13 mouse cellular contexts compared by ENCODE assay signal in genomic region chr4:81621391-81622137, GRCm38 (mm10).
A peak's percentile ranks its signal among the peaks of the same experiment; 100 is the strongest.
DNase-seq lines count a peak whose midpoint lies in the region; ATAC-seq and TF ChIP-seq lines count a peak whose summit lies in the region.
"Had no signal": no experiment of that assay in that cellular context is flagged by ENCODE, and none has a peak within 500 bp of the region (broad histone marks: within the 10 kb centered on the region; RNA-seq: fewer than 3 reads in every experiment).

No protein-coding gene starts in this region.

- H3K36me3 ChIP-seq in liver, adult 2 months (ENCODE audit: control insufficient read depth, insufficient read depth, low read length) = no peaks in the 10 kb centered on the region
- H3K36me3 ChIP-seq in liver, postnatal 0 days (replicated peaks; ENCODE audit: insufficient read depth, low read length) = no peaks in the 10 kb centered on the region
- H3K36me3 ChIP-seq: forebrain, embryonic 15.5 days; midbrain, embryonic 13.5 days had no signal

- H3K4me2 ChIP-seq in liver, postnatal 0 days (ENCODE audit: low read depth, low read length) = no peak overlapping the region
- H3K4me2 ChIP-seq: forebrain, embryonic 15.5 days; midbrain, embryonic 13.5 days had no signal

- no peak overlapping the region for H3K4me3 ChIP-seq in liver, adult 2 months (ENCODE audit: insufficient read depth, low read depth, low read length)
- H3K4me3 ChIP-seq in liver, postnatal 0 days (ENCODE audit: low read depth, low read length) = no peak overlapping the region
- no peak overlapping the region for H3K4me3 ChIP-seq in embryonic fibroblast, embryonic 13.5 days (ENCODE audit: insufficient read depth, low read length)
- H3K4me3 ChIP-seq in left cerebral cortex, adult 2 months = no peak overlapping the region
- H3K4me3 ChIP-seq: forebrain, embryonic 15.5 days; midbrain, embryonic 13.5 days had no signal

- H3K27me3 ChIP-seq in liver, adult 2 months (ENCODE audit: control insufficient read depth, insufficient read depth, low read length) = no peaks in the 10 kb centered on the region
- H3K27me3 ChIP-seq in liver, postnatal 0 days (ENCODE audit: insufficient read depth, low read length) = no peaks in the 10 kb centered on the region
- H3K27me3 ChIP-seq: forebrain, embryonic 15.5 days; midbrain, embryonic 13.5 days had no signal

- no peak overlapping the region for H3K27ac ChIP-seq in liver, adult 2 months (replicated peaks; ENCODE audit: insufficient read depth, low read depth, low read length)
- no peak overlapping the region for H3K27ac ChIP-seq in liver, postnatal 0 days (ENCODE audit: low read depth)
- H3K27ac ChIP-seq in embryonic fibroblast, embryonic 13.5 days (ENCODE audit: insufficient read depth, low read length) = peak overlapping the region; percentile 67; the same call in 1 of the 2 replicates
- H3K27ac ChIP-seq in left cerebral cortex, adult 2 months = no peak overlapping the region
- H3K27ac ChIP-seq: forebrain, embryonic 15.5 days; kidney, postnatal 0 days; midbrain, embryonic 13.5 days had no signal

- intact Hi-C loops in left cerebral cortex, adult 2 months (cut with DNase I) = no loop called here

- no peak for TF ChIP-seq CTCF in liver, adult 2 months (IDR thresholded peaks at IDR 0.05; ENCODE audit: low read depth, low read length)
- TF ChIP-seq CTCF in liver, postnatal 0 days (IDR thresholded peaks at IDR 0.05; ENCODE audit: low read depth) = no peak
- TF ChIP-seq CTCF in embryonic fibroblast, embryonic 13.5 days (IDR thresholded peaks at IDR 0.05; ENCODE audit: borderline replicate concordance, insufficient read depth, low read length) = no peak
- no peak for TF ChIP-seq CTCF in left cerebral cortex, adult 2 months (IDR thresholded peaks at IDR 0.05)

- WGBS in liver, adult 2 months = 53% methylated on average over 8 of the region's 8 CpGs
- 77% methylated on average over 8 of the region's 8 CpGs for WGBS in liver, postnatal 0 days (ENCODE audit: insufficient replicate concordance)

- ATAC-seq in liver, postnatal 0 days = no peak
- ATAC-seq: forebrain, embryonic 15.5 days; midbrain, embryonic 13.5 days had no signal

- H3K79me2 ChIP-seq in liver, adult 2 months (ENCODE audit: control insufficient read depth, insufficient read depth, low read length) = no peaks in the 10 kb centered on the region

- DNase-seq in liver, adult 2 months (ENCODE audit: extremely low read depth, low read depth, low spot score) = peak; percentile 73
- DNase-seq in liver, postnatal 0 days = no peak
- DNase-seq in heart, adult 9 months (ENCODE audit: low spot score in 2 of 2) = peak; percentile 67 to 80
- DNase-seq in lung, postnatal 10 days = peak; percentile 36
- no peak for DNase-seq in left cerebral cortex, adult 2 months (ENCODE audit: extremely low spot score in 1 of 2, low spot score in 2 of 2)
- DNase-seq in cerebellum, adult 9-11 months = no peak
- no peak for DNase-seq in layer of hippocampus, postnatal 36 days
- DNase-seq: liver; spleen, adult 18-20 months had no signal

- H3K4me1 ChIP-seq in liver, adult 2 months (ENCODE audit: control insufficient read depth, insufficient read depth, low read length) = no peaks in the 10 kb centered on the region; the same call in 1 of the 2 replicates
- no peaks in the 10 kb centered on the region for H3K4me1 ChIP-seq in liver, postnatal 0 days (ENCODE audit: insufficient read depth)
- peaks cover 2% of the 10 kb centered on the region for H3K4me1 ChIP-seq in embryonic fibroblast, embryonic 13.5 days (ENCODE audit: control insufficient read depth, insufficient read depth, low read length)
- H3K4me1 ChIP-seq: midbrain, embryonic 13.5 days had no signal

- no peaks in the 10 kb centered on the region for H3K9me3 ChIP-seq in liver, postnatal 0 days (ENCODE audit: low read length)
- H3K9me3 ChIP-seq: forebrain, embryonic 15.5 days; midbrain, embryonic 13.5 days had no signal

- H3K9ac ChIP-seq in liver, adult 2 months (ENCODE audit: low read depth, low read length) = no peak overlapping the region
- H3K9ac ChIP-seq in liver, postnatal 0 days (replicated peaks) = no peak overlapping the region
- H3K9ac ChIP-seq: forebrain, embryonic 15.5 days; midbrain, embryonic 13.5 days had no signal

- TF ChIP-seq EP300 in liver, postnatal 0 days (IDR thresholded peaks at IDR 0.05; ENCODE audit: low read depth) = no peak

- TF ChIP-seq POLR2A in liver, adult 2 months (IDR thresholded peaks at IDR 0.05; ENCODE audit: extremely low read depth, insufficient read depth, low read length) = no peak
- TF ChIP-seq POLR2A in embryonic fibroblast, embryonic 13.5 days (IDR thresholded peaks at IDR 0.05; ENCODE audit: low read depth, low read length) = no peak

Comparison
In these comparisons a context has a peak if more than half of its experiments do, and no peak if none do; other contexts are left out.
1. DNase-seq: peak in liver, adult 2 months (single experiment), heart, adult 9 months (2 of 2) and lung, postnatal 10 days (single experiment); none in liver, postnatal 0 days (single experiment), left cerebral cortex, adult 2 months (0 of 2), cerebellum, adult 9-11 months (single experiment) and layer of hippocampus, postnatal 36 days (0 of 2).